Mouse (Mus musculus): ENCODE measurements at regions not wholly inside any gene's neighbourhood (a gene's known extent, or its start where the extent isn't known, plus 50 kb on each side); places are given as distances from the start of the nearest gene placed in this dataset.

DNA sequence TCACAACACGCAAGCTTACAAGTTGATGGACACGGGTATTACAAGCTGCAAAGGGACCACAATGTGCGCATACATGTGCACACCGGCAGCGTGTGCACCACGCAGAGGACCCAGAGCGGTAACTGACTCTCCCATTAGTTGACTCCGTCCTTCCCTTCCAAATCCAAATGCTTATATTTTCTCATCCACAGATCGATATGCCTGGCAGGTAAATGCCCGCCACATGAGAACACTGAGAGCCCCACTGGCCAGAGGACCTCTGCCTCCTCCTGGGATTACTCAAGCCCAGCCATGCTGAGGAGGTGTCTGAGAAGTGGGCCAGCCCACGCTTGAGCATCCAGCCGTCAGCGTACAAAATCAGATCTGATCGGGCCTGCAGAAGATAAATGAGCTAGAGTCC lies 279.6 kb downstream of the Gm826 start:
- ATAC-seq (ENCODE audit: low FRiP score): no peak
- no peak for TF ChIP-seq CTCF (IDR thresholded peaks at IDR 0.05)
- Histone ChIP-seq H3K4me3 (ENCODE audit: low read depth, low read length) (no peak overlapping the region), H3K4me1 (ENCODE audit: insufficient read depth, low read length) (no peaks in the 10 kb centered on the region), H3K9ac (replicated peaks; ENCODE audit: low read length, poor library complexity, severe bottlenecking) (no peak overlapping the region), H3K27ac (ENCODE audit: low read depth, low read length) (no peak overlapping the region), H3K4me2 (ENCODE audit: low read depth, low read length, poor library complexity, severe bottlenecking) (no peak overlapping the region), H3K27me3 (ENCODE audit: insufficient read depth, low read length) (no peaks in the 10 kb centered on the region), H3K9me3 (ENCODE audit: low read length) (no peaks in the 10 kb centered on the region), H3K36me3 (ENCODE audit: insufficient read depth, low read length) (no peaks in the 10 kb centered on the region)
- WGBS: 84% methylated on average over 14 of the region's 14 CpGs
- no peak for DNase-seq (ENCODE audit: low spot score)

DNA sequence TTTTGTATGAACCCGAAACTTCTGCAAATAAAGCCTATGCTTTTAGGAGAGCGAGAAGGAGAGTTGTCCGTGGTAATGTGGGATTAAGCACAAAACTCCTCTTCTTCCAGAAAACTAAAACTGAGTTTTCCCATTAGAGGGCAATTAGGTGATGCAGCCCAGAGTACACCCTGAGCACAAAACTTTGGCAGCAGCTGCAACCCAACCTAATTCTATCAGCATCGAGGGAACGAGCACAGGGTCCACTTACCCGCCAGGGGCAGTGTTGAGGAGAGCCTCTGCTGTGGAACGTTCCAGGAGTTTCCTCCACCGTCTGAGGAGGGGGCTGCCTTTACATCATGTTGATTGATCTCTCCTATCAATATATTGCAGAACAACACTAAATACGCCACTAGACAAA lies 285.7 kb downstream of the Gm826 start:
- ATAC-seq (ENCODE audit: low FRiP score) (no peak), DNase-seq (ENCODE audit: low spot score) (no peak)
- Histone ChIP-seq H3K4me3 (ENCODE audit: low read depth, low read length) (no peak overlapping the region), H3K27me3 (ENCODE audit: insufficient read depth, low read length) (no peaks in the 10 kb centered on the region), H3K27ac (ENCODE audit: low read depth, low read length) (no peak overlapping the region), H3K9ac (replicated peaks; ENCODE audit: low read length, poor library complexity, severe bottlenecking) (no peak overlapping the region), H3K36me3 (ENCODE audit: insufficient read depth, low read length) (no peaks in the 10 kb centered on the region), H3K4me2 (ENCODE audit: low read depth, low read length, poor library complexity, severe bottlenecking) (no peak overlapping the region), H3K9me3 (ENCODE audit: low read length) (no peaks in the 10 kb centered on the region), H3K4me1 (ENCODE audit: insufficient read depth, low read length) (no peaks in the 10 kb centered on the region)
- 93% methylated on average over 9 of the region's 9 CpGs for WGBS
- no peak for TF ChIP-seq CTCF (IDR thresholded peaks at IDR 0.05)

DNA sequence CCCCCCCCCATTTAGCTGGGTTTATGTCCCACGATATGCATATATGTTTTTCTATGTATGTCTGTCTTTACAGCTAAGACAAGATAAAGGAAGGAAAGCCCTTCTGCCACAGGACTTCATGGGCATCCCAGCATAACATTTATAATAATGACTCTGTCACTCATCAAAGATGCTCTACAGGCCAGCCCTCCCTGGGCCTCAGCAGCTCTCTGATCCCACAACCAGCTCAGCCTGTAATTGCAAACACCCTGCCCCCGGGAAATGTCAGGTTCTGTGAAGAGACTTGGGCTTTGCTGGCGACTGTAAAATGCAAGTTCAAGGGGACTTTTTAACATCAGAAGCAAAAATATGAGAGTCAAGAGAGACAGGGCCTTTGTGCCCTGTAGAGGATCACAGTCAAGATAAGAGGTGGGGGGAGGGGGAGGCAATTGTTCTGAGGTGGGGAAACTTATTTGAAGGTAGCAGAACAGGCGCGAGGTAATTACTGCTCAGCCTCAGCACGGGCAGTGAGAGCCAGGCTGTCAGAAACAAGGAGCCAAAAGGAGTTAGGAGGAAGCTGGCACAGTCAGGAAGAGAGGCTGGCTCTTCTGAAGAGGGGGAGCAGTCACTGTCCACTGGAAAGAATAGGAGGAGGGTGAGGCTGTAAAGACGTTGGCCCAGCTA lies 286.9 kb downstream of the Gm826 start:
- DNase-seq (ENCODE audit: low spot score): no peak
- TF ChIP-seq CTCF (IDR thresholded peaks at IDR 0.05): no peak

DNA sequence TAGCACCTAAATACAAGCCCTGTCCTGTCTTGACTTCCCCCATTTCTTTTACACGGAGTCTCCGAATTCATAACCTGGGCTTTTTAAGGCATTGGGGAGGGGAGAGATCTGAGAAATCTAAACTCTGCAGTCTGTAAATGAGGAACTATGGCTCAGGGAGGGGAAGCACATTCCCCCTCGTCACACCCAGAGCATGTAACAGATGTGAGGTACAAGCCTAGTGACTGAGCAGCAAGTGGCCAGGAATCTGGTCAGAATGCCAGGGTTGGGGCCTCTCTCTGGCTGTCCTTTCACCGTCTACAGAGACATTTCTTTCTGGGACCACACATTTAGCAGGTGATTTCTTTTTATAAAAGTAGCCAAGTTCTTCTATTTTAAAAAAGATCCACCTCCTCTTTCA lies 289.4 kb downstream of the Gm826 start:
- Histone ChIP-seq H3K9me3 (ENCODE audit: low read length) (no peaks in the 10 kb centered on the region), H3K27ac (ENCODE audit: low read depth, low read length) (no peak overlapping the region), H3K4me3 (ENCODE audit: low read depth, low read length) (no peak overlapping the region), H3K4me1 (ENCODE audit: insufficient read depth, low read length) (no peaks in the 10 kb centered on the region), H3K27me3 (ENCODE audit: insufficient read depth, low read length) (no peaks in the 10 kb centered on the region), H3K36me3 (ENCODE audit: insufficient read depth, low read length) (no peaks in the 10 kb centered on the region), H3K4me2 (ENCODE audit: low read depth, low read length, poor library complexity, severe bottlenecking) (no peak overlapping the region), H3K9ac (replicated peaks; ENCODE audit: low read length, poor library complexity, severe bottlenecking) (no peak overlapping the region)
- 88% methylated on average over 4 of the region's 4 CpGs for WGBS
- no peak for ATAC-seq (ENCODE audit: low FRiP score)
- DNase-seq (ENCODE audit: low spot score): no peak
- no peak for TF ChIP-seq CTCF (IDR thresholded peaks at IDR 0.05)

More for the DNA sequence above, 286.9 kb downstream of the Gm826 start:
- H3K4me3 ChIP-seq (ENCODE audit: low read depth, low read length): no peak overlapping the region
- no peak for ATAC-seq (ENCODE audit: low FRiP score)
- 30% methylated on average over 7 of the region's 7 CpGs for WGBS
- no peak overlapping the region for H3K27ac ChIP-seq (ENCODE audit: low read depth, low read length)
- no peak overlapping the region for H3K4me2 ChIP-seq (ENCODE audit: low read depth, low read length, poor library complexity, severe bottlenecking)
- no peaks in the 10 kb centered on the region for H3K36me3 ChIP-seq (ENCODE audit: insufficient read depth, low read length)
- no peaks in the 10 kb centered on the region for H3K9me3 ChIP-seq (ENCODE audit: low read length)
- no peak overlapping the region for H3K9ac ChIP-seq (replicated peaks; ENCODE audit: low read length, poor library complexity, severe bottlenecking)
- H3K27me3 ChIP-seq (ENCODE audit: insufficient read depth, low read length): no peaks in the 10 kb centered on the region
- no peaks in the 10 kb centered on the region for H3K4me1 ChIP-seq (ENCODE audit: insufficient read depth, low read length)

DNA sequence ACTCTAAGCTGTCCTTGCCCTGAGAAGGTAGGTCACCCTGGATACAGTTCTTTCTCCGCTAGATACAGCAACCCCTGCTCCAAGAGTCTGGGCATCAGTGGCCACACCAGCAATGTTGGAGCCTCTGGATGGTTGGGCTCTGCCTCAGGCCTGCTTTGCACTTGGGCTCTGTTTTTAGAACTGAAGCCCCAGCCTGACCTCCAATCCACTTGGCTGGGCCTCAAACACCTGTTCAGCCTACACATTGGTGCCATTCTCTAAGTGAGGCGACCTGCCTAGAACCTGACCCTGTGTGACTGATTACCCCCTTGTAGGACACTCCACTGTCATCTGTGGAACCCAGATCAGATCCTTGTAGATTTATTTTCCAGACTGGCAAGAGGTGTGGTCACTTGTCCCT lies 289.8 kb downstream of the Gm826 start:
- Histone ChIP-seq H3K27ac (ENCODE audit: low read depth, low read length) (no peak overlapping the region), H3K27me3 (ENCODE audit: insufficient read depth, low read length) (no peaks in the 10 kb centered on the region), H3K9me3 (ENCODE audit: low read length) (no peaks in the 10 kb centered on the region), H3K4me3 (ENCODE audit: low read depth, low read length) (no peak overlapping the region), H3K4me1 (ENCODE audit: insufficient read depth, low read length) (no peaks in the 10 kb centered on the region), H3K36me3 (ENCODE audit: insufficient read depth, low read length) (no peaks in the 10 kb centered on the region), H3K4me2 (ENCODE audit: low read depth, low read length, poor library complexity, severe bottlenecking) (no peak overlapping the region), H3K9ac (replicated peaks; ENCODE audit: low read length, poor library complexity, severe bottlenecking) (no peak overlapping the region)
- WGBS: 90% methylated on average over 2 of the region's 2 CpGs
- DNase-seq (ENCODE audit: low spot score): no peak
- ATAC-seq (ENCODE audit: low FRiP score): no peak
- no peak for TF ChIP-seq CTCF (IDR thresholded peaks at IDR 0.05)

DNA sequence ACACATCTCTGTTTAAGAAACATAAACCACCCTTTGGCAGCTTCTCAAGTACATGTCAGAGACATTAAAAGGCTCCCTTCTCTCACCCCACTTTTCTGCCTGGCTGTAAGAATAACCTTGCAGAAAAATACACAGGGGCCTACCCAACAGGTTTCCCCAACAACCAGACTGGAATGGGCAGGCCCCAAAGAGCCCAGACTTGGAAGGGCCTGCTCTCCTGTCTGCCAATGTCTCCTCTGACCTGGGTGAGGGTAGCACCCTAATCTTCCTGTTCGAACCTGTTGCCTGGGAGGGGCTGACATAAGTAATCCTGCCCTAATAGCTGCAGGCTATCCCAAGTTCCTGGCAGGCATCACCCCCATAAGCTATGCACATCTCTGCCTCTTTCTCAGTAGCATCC lies 304.5 kb downstream of the Gm826 start:
- no peak overlapping the region for H3K9ac ChIP-seq (replicated peaks; ENCODE audit: low read length, poor library complexity, severe bottlenecking)
- H3K36me3 ChIP-seq (ENCODE audit: insufficient read depth, low read length): no peaks in the 10 kb centered on the region
- DNase-seq (ENCODE audit: low spot score) (no peak), ATAC-seq (ENCODE audit: low FRiP score) (no peak)
- H3K4me3 ChIP-seq (ENCODE audit: low read depth, low read length): no peak overlapping the region
- no peak overlapping the region for H3K4me2 ChIP-seq (ENCODE audit: low read depth, low read length, poor library complexity, severe bottlenecking)
- 77% methylated on average over 1 of the region's 1 CpGs for WGBS
- H3K9me3 ChIP-seq (ENCODE audit: low read length): no peaks in the 10 kb centered on the region
- no peaks in the 10 kb centered on the region for H3K4me1 ChIP-seq (ENCODE audit: insufficient read depth, low read length)
- no peak overlapping the region for H3K27ac ChIP-seq (ENCODE audit: low read depth, low read length)
- H3K27me3 ChIP-seq (ENCODE audit: insufficient read depth, low read length): no peaks in the 10 kb centered on the region
- no peak for TF ChIP-seq CTCF (IDR thresholded peaks at IDR 0.05)
